Mouse (Mus musculus) ovary, postnatal 14 days (tissue): ENCODE results near the gene Cep250.
"Not testable (repeated sequence)": the region's sequence is repeated elsewhere in the genome, so short reads cannot be mapped to it uniquely, and the experiment has no call there.

Source experiments
- DNase-seq: peaks from one replicate; pipeline ENCODE4 v3.0.0; 2022; ENCODE audit warnings: low spot score

Gene Cep250

DNA sequence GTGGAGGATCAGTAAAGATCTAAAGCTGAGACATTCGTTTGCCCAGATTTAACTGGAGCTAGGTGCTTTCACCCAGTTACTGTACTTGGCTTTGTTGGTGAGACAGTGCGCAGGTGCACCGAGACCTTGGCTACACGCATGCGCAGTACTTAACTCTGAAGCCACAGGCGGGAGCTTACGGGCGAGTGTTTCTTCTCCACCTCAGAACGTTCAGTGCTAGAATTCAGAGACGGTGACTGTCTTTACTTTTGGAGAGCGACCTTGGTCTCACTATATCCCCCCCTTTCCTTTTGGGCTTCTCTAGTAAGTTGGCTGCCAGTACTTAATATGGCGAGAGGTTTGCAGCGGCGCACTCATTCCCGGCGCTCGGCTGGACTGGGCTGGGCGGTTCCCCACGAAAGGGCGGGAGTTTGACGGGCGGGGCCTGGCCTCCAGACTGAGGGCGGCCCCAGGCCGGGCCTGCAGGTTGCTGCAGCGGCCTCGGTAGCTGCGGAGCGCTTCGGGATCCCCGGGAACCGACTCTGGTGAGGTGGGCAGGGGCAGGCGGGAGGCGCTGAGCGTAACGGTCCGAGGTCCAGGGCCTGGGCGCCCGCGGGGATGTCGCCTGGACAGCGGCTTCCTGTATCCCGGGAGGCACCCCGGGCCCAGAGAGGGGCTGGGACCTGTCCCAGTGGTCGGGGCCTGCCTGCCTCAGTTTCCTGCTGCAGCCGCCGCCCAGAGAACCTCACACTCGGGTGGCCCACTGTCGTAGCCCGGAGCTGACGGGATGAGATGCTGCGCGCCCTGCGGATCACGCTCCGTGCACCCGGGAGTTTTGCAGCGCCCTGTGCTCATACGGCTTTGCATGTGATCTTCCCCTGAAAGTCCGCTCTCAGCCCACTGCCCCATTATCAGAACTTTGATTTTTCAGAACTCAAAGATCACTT is at the start of gene Cep250:
Gene Cep250, plus strand, starts transcription at position 325 of the 926 bp plus-strand sequence.
- DNase-seq = peak; percentile 83

DNA sequence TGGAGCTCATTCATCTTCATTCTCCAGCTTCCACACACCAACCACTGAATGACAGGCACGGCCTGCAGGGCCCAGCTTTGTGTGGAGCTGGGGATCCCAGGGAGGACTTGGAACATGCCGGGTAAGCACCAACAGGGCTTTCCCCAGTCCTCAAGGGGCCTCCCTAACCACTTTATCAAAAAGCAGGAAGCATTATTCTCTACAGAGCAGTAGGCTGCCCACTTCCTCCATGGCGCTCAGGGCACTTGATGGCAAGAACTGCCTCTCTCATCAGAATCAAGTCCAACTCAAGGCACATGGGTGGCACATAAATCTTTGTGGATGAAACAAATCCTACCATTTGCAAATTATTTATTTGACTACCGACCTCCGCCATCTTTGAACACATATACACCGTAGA is 41.6 kb upstream of the Cep250 start:
- no peak for DNase-seq

DNA sequence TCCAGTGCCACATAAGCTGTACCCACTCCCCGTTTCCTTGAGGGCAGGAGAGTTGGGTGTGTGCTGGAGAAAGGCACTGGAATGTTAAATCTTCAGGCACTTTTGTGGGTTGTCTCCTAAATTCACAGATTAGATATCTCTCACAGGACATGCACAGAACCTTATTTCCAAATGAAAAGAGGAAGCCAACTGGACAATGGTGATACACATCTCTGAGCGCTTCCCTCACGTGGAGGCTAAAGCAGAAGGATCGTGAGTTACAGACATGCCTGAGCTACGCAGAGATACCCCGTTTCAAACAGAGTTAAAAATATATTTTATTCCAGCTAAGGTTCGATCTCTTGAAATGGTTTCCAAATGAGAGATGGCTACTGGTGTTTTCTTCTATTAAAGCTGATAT is 33.1 kb upstream of the Cep250 start:
- no peak for DNase-seq

DNA sequence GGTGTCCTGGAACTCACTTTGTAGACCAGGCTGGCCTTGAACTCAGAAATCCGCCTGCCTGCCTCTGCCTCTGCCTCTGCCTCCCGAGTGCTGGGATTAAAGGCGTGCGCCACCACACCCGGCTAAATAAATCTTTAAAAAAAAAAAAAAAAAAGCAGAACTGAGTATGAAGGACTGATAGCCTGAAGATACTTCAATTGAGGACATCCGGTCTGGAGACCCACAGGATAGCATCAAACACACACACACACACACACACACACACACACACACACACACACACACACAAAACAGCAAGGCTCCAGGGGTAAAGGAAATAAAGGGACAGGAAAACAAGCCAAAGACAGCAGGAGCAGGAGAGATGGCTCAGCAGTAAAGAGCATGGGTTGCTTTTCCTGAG is 31.0 kb upstream of the Cep250 start:
- DNase-seq = not testable (repeated sequence)

DNA sequence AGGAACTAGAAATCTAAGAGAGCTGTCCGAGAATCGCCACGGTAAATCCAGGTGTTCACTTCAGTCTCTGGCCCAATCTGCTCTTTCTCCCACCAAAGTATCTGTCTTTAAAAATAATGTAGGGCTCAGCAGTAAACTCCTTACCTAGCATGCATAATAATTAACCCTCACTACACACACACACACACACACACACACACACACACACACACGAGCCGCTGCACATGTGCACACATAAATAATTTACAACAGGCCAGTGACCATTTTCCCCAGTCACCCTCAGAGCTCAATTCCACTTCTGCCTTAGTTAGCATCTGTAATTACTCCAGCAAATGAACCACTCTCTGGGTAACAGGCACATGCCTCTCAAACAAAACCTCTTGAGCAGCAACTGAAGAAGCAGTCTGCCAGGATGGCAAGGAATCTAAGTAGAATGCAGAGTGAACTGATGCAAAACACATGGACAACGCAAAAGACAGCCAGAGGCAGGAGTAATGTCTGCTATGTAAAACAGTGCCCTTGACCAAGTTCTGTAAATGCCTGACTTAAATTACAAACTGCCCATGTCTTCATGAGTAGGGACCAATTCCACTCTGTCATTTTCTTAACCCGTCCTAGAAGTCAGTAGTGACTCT is 27.4 kb upstream of the Cep250 start:
- no peak for DNase-seq

DNA sequence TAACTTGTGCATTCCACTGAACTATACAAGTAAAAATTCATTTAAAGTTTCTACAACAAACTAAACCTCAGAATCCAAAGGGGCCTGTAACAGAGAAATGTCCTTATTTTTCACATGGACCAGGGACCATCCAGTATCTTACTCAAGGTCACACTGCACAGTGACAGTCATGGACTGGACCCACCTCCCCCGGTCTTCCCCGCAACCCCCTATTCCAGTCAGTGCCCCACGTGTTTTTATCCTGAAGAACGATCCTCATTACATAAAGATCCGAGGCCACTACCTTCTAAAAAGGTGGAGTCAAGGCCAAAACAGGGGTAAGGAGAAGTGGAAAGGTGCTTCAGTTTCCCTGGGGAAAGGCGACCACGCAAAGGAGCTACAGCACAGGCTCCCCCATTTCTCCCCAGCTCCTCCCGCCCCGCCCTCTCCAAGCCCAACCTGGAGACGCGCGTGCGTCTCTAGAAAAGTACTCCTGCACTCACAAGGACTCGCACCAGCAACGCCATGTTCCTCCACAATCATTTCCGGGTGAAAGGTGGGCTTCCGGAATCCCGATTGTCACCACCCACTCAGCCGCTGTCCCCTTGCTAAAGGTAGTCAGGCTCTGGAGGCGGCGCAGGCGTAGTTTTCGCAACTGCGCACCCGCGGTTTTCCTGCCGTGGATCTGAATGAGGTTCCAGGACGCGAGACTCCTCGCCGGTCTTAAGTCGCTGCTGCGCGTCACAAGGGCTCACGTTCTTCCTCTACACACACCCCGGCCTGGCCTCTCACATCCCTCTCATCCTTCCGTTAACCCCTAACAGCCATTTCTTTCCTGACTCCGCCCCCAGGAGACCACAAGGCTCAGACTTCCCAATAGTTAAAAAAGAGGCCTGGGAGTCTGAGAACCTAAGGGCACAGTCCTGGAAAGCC is 26.5 kb upstream of the Cep250 start, which contains the start of gene Uqcc1:
Gene Uqcc1, minus strand, starts transcription at position 780 of the 912 bp plus-strand sequence.
- peak; percentile 88 for DNase-seq

DNA sequence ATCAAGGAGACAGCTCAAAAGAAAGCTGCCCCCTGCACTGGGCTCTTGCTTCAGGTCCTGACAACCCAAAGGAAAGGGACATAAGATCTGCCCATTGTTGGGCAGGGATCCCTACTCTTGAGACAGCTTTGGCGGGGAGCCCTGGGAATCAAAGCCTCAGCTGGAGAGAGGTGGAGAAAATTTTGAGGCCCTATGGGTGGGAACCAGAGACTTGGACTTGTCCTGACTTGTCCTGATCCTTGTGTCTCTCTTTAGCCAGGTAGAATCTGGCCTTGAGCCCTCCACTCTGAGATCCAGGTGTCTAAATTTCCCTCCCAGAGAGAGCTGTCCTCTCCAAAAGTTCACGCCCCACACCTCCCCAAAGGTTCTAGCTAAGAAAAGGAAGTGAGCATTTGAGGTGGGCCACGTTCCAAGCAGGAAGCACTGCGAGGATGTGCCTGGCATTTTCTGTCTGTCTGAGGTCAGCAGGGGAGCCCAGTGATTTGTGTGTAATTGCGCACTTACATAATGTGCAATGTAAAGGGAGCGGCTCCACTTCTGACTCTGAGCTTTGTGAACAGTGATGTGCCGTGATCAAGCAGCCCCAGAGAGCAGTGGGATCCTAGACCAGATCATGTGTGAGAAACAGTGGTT is 16.2 kb upstream of the Cep250 start:
- DNase-seq = no peak

DNA sequence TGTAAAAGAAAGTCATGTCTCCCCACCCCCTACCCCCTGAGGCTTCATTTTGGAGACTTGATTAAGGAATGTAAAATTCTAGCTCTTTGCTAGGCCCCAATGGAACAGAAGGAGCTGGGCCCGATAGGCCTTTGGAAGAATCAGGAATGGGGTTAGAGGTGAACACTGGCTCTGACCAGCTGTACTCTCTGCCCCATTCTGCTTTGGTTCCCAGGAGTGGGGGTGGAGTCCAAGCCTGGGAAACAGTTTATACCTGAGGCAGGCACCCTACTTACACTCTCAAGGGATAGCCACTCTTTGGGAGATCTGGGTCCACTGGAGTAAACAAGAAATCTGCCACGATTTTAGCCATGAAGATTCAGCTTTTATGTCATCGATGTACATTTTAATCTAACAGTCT is 15.6 kb upstream of the Cep250 start, which contains the start of gene Gm15557:
Gene Gm15557, plus strand, starts transcription at position 48 of the 400 bp plus-strand sequence.
- DNase-seq = no peak

DNA sequence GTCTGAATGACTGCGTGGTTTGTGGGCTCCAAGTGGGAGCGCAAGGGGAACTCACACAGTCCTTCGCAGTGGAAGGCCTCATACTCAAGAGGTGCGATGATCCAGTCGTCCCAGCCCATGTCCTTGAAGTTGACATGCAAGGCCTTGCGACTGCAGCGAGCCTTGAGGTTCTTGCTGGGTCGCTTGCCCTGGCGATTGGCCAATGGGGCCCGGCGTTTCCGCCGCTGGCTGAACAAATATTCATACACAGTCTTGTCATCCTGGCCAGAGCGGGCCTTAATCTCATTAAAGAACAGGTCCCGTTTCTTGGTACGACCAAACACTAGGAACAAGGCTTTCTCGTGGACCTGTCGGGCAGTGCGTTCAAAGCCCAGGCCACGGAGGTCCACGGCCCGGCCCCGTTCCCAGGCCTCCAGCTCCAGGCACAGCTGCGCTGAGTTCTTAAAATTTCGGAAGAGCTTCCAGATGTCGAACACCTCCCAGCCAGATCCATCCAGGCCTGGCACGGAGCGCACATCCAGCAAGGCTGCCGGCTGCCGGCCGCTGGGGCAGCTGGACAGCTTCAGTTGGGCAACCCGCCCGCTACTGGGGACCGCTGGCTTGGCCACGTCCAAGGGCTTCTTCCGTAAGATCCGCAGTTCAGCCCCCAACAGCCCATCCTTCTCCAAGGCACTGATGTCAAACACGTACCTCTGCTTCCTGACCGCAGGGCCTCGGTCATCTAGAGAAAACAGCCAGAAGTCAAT is 14.4 kb upstream of the Cep250 start:
- DNase-seq = no peak

DNA sequence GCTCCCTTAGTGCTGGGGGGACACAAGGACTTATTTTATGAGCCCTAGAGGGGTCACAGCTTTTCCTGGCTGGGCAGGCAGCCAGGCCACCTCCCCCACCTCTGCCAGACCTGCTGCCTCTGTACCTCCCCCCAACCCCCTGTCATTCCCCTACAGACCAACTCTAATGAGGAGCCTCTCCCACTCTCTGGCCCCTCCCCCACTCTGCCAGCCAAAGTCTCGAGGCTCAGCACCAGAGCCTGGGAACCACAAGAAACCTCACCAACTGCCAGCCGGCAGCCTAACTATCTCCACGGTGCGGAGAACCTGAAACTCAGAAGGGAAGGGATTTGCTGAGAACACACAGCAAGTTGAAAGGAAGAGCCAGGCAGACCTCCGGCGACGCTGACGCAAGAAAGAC is 12.8 kb upstream of the Cep250 start:
- DNase-seq = no peak

DNA sequence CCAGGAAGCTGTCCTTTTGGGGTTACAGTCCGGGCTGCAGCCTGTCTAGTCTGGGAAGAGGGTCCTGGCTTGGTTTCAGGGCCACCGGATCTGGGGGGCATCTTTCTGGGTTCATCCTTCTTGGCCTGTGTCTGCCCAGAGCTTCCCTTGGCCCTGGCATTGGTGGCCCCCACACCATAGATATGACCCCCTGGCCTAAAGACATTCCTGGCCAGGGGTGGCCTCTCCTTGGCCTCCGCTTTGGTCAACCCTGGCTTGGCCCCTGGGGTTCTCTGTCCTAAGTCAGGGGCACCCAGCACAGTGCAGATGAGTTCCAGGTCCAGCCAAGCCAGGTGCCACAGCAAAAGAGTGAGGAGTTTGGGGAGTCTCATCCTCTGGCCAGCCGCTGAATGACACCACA is 11.6 kb upstream of the Cep250 start:
- DNase-seq = no peak

DNA sequence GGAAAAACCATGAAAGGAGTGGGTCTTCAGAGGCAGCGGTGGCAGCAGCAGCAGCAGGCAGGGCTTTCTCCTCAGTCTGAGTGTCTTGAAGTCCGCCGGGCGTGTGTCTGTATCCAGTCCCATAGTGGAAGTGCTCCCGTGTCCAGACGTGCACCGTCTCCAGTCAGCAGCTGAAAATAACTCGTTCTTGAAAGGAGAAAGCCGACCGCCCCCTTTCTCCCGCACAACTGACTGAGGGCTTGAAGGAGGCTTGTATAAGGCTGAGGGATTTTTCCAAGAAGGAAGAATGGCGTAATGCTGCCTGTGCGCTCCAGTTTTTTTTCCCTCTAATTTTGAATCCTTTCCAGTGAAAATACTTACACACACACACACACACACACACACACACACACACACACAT is 11.1 kb upstream of the Cep250 start, which contains the start of gene Gdf5:
Gene Gdf5, minus strand, starts transcription at position 244 of the 400 bp plus-strand sequence.
- no peak for DNase-seq

DNA sequence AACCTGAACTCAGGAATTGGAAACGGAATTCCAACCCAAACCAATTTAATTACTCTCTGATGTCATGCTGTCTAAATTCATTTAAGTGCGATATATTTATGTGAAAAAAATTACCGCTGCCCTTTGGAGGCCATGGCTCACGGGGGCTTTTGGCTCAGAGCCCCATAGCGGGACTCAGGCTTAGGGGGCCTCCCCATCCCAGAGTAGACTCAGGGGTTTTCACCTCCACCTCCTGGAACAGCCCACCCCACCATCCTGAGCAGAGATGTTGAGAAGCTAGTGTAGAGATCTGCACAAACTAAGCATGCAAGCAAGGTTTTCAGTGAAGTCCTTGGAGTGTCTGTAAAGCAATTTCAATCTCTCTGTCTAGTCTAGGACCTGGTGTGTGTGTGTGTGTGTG is 10.7 kb upstream of the Cep250 start:
- DNase-seq = no peak

DNA sequence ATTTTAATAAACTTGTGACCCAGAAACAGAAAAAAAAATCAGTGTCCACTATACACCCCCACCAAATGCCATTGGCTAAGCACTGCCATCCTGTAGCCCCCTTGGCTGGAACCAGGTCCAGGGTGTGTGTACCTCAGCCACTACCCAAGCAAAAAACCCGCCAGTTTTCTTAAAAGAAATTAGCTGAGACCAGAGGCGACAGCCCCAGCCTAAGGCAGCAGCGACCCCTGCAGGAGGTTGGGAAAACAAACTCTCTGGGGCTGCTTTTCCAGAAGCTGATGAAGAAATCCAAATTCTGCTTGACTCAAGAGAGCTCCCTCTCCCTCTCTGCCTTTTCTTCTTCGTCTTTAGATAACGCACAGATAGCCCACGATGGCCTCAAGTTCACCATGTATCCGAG is 10.2 kb upstream of the Cep250 start:
- peak; percentile 75 for DNase-seq

DNA sequence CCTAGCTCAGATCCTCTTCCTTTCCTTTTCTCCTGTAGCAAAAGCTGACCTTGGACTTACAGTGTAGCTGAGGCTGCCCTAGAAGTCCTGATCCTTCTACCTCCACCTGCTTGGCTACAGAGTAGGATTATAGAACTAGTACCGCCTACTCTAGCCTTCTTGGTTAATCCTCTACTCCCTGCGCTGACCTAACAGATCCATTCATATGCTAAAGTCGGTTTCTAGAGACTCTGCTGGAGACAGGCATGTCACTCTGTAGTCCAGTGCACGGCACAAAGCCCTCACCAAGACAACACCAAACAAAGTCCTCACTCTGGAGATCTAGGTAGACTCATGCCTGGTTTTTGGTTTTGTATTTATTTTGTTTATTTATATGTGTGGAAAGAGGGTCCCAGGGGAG is 9.8 kb upstream of the Cep250 start:
- DNase-seq = no peak

DNA sequence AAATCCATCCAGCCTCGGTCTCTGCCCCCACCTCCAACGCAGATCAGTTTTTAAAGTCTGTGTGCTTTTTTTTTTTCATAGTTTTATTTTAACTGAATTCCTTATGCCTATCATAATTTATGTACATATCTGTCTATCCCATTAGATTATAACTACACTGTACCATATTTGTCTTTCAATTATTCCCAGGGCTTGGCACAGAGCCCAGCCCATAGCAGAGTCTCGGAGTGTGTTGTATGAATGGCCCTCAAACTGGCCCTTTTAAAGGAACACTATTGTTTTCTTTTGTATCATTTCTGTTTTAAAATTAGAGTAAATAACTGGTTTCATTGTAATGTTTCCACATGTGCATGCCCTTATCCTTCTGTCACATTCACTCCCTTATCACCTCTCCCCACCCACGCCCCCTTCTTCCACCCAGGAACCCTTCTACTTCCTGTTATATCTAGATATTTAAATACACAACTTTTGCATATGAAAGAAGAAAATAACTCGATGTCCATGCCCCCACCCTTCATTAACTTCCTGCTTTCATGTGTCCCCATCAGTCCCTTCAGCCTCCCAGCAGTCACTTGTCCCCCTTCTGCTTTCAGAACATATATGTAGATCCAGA is 8.8 kb upstream of the Cep250 start:
- no peak for DNase-seq

DNA sequence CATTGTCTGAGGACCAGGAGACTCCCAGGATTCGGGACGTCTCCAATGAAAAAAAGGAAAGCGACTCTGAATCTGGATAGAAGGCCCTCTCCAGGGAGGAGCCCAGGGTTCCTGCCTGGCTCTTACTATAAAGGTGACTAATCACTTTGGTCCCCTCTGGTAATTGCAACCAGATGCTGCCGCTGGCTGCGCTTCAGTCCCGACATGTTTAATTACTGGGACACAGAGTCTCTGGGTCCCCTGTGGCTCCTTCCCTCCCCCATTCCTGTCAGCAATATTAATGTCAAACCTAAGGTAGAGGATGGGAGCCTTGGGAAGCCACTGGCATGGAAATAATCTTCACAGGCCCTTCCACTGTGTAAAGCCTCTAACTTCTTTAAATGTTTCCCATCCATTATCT is 6.9 kb upstream of the Cep250 start:
- DNase-seq = no peak

DNA sequence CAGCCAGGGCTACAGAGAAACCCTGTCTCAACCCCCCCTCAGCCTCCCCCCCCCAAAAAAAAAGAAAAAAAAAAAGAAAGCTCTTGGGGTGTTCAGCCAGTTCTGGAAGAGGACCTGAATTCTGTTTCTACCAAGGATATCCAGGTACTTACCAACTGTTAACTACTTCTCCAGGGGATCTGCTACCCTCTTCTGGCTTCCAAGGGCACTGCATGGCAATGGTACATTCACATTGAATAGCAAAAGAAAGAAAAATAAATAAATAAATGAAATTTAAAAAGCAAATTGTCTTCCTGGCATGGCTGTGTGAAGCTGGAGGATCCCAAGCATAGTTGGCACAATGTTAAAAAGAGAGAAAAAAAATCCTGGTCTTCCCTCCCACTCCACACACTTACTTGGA is 4.3 kb upstream of the Cep250 start:
- peak; percentile 46 for DNase-seq

DNA sequence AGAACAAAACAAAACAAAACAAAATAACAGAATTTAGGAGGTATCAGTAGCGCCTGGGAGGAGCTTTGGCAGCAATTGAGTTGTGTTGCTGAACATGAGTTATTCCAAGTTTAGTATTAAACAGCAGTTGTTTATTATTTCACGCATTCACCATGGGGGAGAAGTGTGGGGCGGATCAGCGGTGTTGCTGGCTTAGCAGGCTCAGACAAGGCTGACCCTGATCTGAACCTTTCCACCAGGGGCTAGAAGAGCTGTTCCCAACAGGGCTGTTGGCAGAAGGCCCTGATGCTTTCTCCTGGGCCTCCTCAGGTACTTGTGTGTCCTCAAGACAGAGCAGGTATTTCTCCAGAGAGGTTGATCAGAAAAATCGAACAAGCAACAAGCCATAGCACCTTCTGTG is 3.7 kb downstream of the Cep250 start:
- no peak for DNase-seq

DNA sequence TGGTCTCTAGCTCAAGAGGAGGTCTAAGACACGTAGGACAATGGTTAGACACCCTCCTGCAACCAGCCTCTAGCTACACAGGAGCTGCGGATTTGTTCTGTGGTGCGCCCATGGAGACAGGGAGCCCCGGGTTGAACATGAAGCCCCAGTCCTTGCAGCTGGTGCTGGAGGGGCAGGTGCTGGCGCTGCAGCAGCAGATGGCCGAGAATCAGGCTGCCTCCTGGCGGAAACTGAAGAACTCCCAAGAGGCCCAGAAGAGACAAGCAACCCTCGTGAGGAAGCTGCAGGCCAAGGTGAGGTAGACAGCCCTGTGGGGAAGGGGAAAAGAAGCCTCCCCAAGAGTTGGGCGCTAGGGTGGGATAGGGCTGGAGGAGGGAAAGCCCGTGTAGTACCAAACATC is 5.6 kb downstream of the Cep250 start:
- no peak for DNase-seq

DNA sequence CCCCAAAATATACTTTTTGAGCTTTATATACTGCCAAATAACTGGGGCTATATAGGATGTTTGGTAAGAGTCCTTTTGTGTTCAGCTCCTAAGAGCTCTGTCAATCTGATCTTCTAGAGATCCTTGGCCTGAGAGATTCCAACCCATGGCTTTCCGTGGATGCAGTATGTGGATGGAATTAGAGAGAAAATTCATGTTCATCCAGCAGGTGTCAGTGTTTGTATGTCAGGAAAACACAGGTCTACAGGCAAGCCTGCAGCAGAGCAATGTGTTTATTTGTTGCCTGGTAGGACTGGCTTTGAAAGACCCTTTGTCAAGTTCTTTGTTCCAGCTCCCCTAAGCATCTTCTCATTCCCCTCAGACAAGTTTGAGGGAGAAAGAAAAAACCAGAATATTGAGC is 6.7 kb downstream of the Cep250 start:
- no peak for DNase-seq
